Mouse (Mus musculus) stomach, embryonic 16.5 days (tissue): ENCODE measurements at regions not wholly inside any gene's neighbourhood (a gene's known extent, or its start where the extent isn't known, plus 50 kb on each side); places are given as distances from the start of the nearest gene placed in this dataset.

Experiments used
- ATAC-seq: fragments of 200-750 bp; cut with Nextera tagmentation; 2 replicates; pipeline ENCODE4 v1.8.0; 2017; ENCODE audit warnings: moderate number of reproducible peaks, moderate TSS enrichment; ENCODE audit not compliant: insufficient read depth, low FRiP score
- H3K27ac ChIP-seq: fragments of 300-500 bp; sonication (generic); 2 replicates; pipeline ENCODE4 v1.5.1; 2014; ENCODE audit warnings: low read length
- H3K27me3 ChIP-seq: fragments of 300-500 bp; sonication (generic); 2 replicates; pipeline ENCODE4 v1.6.1; 2014; ENCODE audit warnings: low read length, control low read depth, mixed read lengths; ENCODE audit not compliant: control insufficient read depth, insufficient read depth
- H3K36me3 ChIP-seq: fragments of 300-500 bp; sonication (generic); 2 replicates; pipeline ENCODE4 v1.6.1; 2014; ENCODE audit warnings: low read length; ENCODE audit not compliant: control insufficient read depth, insufficient read depth
- H3K4me1 ChIP-seq: fragments of 300-500 bp; sonication (generic); 2 replicates; pipeline ENCODE4 v1.6.1; 2014; ENCODE audit warnings: low read length, control low read depth, mixed read lengths; ENCODE audit not compliant: control insufficient read depth, insufficient read depth
- H3K4me2 ChIP-seq: fragments of 300-500 bp; sonication (generic); 2 replicates; pipeline ENCODE4 v1.6.1; 2014; ENCODE audit warnings: low read depth, low read length, mixed read lengths
- H3K4me3 ChIP-seq: fragments of 300-500 bp; sonication (generic); replicated peaks from 2 replicates; pipeline ENCODE4 v1.5.1; 2014; ENCODE audit warnings: mild to moderate bottlenecking, low read length
- H3K9ac ChIP-seq: fragments of 300-500 bp; sonication (generic); 2 replicates; pipeline ENCODE4 v1.6.1; 2014; ENCODE audit warnings: low read length
- H3K9me3 ChIP-seq: fragments of 300-500 bp; sonication (generic); replicated peaks from 2 replicates; pipeline ENCODE4 v1.6.1; 2016; ENCODE audit warnings: low read length, control low read depth; ENCODE audit not compliant: control insufficient read depth
- WGBS: fragments of 180-500 bp; shearing (Covaris S2); extraction: QIAGEN DNeasy Blood & Tissue Kit; methylation state at CpG from one replicate; pipeline ENCODE4 v1.1.7; 2014; 5-methylcytosine and 5-hydroxymethylcytosine counted together

- ATAC-seq = no peak
- H3K36me3 ChIP-seq = no peaks in the 10 kb centered on the region
- H3K27me3 ChIP-seq = no peaks in the 10 kb centered on the region
- H3K4me3 ChIP-seq = no peak overlapping the region
- H3K9me3 ChIP-seq = no peaks in the 10 kb centered on the region
- H3K27ac ChIP-seq = no peak overlapping the region
- H3K9ac ChIP-seq = no peak overlapping the region
- no peak overlapping the region for H3K4me2 ChIP-seq
- 85% methylated on average over 8 of the region's 8 CpGs for WGBS
- peaks cover 5% of the 10 kb centered on the region; the same call in 1 of the 2 replicates for H3K4me1 ChIP-seq
These were observed 161.8 kb upstream of the A530016L24Rik start for GRCm38 (mm10) chr12:112327411-112327810.

GRCm38 (mm10) chr12:112328809-112329575, 160.3 kb upstream of the A530016L24Rik start:
- Histone ChIP-seq H3K9ac (no peak overlapping the region), H3K27me3 (no peaks in the 10 kb centered on the region), H3K4me1 (peaks cover 15% of the 10 kb centered on the region), H3K4me2 (no peak overlapping the region), H3K9me3 (no peaks in the 10 kb centered on the region), H3K4me3 (no peak overlapping the region), H3K36me3 (no peaks in the 10 kb centered on the region), H3K27ac (no peak overlapping the region)
- no peak for ATAC-seq
- 29% methylated on average over 8 of the region's 8 CpGs for WGBS

GRCm38 (mm10) chr12:112329701-112330301, 159.4 kb upstream of the A530016L24Rik start:
- 32% methylated on average over 18 of the region's 18 CpGs for WGBS
- H3K36me3 ChIP-seq = no peaks in the 10 kb centered on the region
- no peak overlapping the region for H3K4me3 ChIP-seq
- H3K4me2 ChIP-seq = no peak overlapping the region
- H3K27ac ChIP-seq = no peak overlapping the region
- no peaks in the 10 kb centered on the region for H3K27me3 ChIP-seq
- ATAC-seq = no peak
- H3K9me3 ChIP-seq = no peaks in the 10 kb centered on the region
- H3K9ac ChIP-seq = no peak overlapping the region
- peaks cover 21% of the 10 kb centered on the region for H3K4me1 ChIP-seq

GRCm38 (mm10) chr12:112330557-112330956, 158.7 kb upstream of the A530016L24Rik start:
- 57% methylated on average over 5 of the region's 5 CpGs for WGBS

GRCm38 (mm10) chr12:112331061-112331460, 158.2 kb upstream of the A530016L24Rik start:
- Histone ChIP-seq H3K27me3 (no peaks in the 10 kb centered on the region), H3K9ac (no peak overlapping the region)
- WGBS = 60% methylated on average over 16 of the region's 16 CpGs

More at GRCm38 (mm10) chr12:112330557-112330956, 158.7 kb upstream of the A530016L24Rik start:
- Histone ChIP-seq H3K27ac (no peak overlapping the region), H3K36me3 (no peaks in the 10 kb centered on the region), H3K27me3 (no peaks in the 10 kb centered on the region), H3K4me3 (no peak overlapping the region), H3K9me3 (no peaks in the 10 kb centered on the region), H3K4me1 (peaks cover 21% of the 10 kb centered on the region), H3K4me2 (no peak overlapping the region), H3K9ac (no peak overlapping the region)
- no peak for ATAC-seq

GRCm38 (mm10) chr12:112333125-112334079, 155.8 kb upstream of the A530016L24Rik start:
- H3K36me3 ChIP-seq = no peaks in the 10 kb centered on the region
- H3K4me3 ChIP-seq = no peak overlapping the region
- H3K9me3 ChIP-seq = no peaks in the 10 kb centered on the region
- H3K27ac ChIP-seq = peak overlapping the region; percentile 69; the same call in 1 of the 2 replicates
- H3K4me2 ChIP-seq = no peak overlapping the region
- peaks cover 21% of the 10 kb centered on the region for H3K4me1 ChIP-seq
- WGBS = 44% methylated on average over 19 of the region's 19 CpGs
- no peak overlapping the region; the same call in 1 of the 2 replicates for H3K9ac ChIP-seq
- H3K27me3 ChIP-seq = no peaks in the 10 kb centered on the region
- peak; percentile 74 for ATAC-seq

More at GRCm38 (mm10) chr12:112331061-112331460, 158.2 kb upstream of the A530016L24Rik start:
- Histone ChIP-seq H3K4me2 (no peak overlapping the region), H3K9me3 (no peaks in the 10 kb centered on the region), H3K4me3 (no peak overlapping the region), H3K36me3 (no peaks in the 10 kb centered on the region), H3K27ac (no peak overlapping the region), H3K4me1 (peaks cover 21% of the 10 kb centered on the region)
- no peak for ATAC-seq

GRCm38 (mm10) chr12:112334106-112334855, 155.0 kb upstream of the A530016L24Rik start:
- WGBS = 54% methylated on average over 20 of the region's 20 CpGs

GRCm38 (mm10) chr12:112335641-112336040, 153.6 kb upstream of the A530016L24Rik start:
- Histone ChIP-seq H3K4me2 (no peak overlapping the region), H3K4me1 (peaks cover 16% of the 10 kb centered on the region), H3K27ac (no peak overlapping the region), H3K9me3 (no peaks in the 10 kb centered on the region), H3K4me3 (no peak overlapping the region), H3K36me3 (no peaks in the 10 kb centered on the region), H3K9ac (no peak overlapping the region), H3K27me3 (no peaks in the 10 kb centered on the region)
- ATAC-seq = no peak
- 73% methylated on average over 7 of the region's 7 CpGs for WGBS

More at GRCm38 (mm10) chr12:112334106-112334855, 155.0 kb upstream of the A530016L24Rik start:
- no peaks in the 10 kb centered on the region for H3K36me3 ChIP-seq
- H3K27ac ChIP-seq = peak overlapping the region; percentile 50; the same call in 1 of the 2 replicates
- H3K4me1 ChIP-seq = peaks cover 21% of the 10 kb centered on the region
- ATAC-seq = no peak
- H3K27me3 ChIP-seq = no peaks in the 10 kb centered on the region
- H3K9me3 ChIP-seq = no peaks in the 10 kb centered on the region
- no peak overlapping the region for H3K4me2 ChIP-seq
- H3K4me3 ChIP-seq = no peak overlapping the region
- 0 out of 2 replicates have a peak overlapping the region, but pooled peaks have one; percentile 7 for H3K9ac ChIP-seq
